Mouse (Mus musculus): Measurements from ENCODE around the gene Nf1. TPM values are rescaled to one million over a fixed set of nuclear protein-coding genes. Genes with fewer than 3 reads are reported as not detected.

Gene Nf1
- total RNA-seq, 2 experiments from 2014 or later: 18.2 to 23.5 TPM

- H3K27ac ChIP-seq: no peak within 1 kb of the TSS
- intact Hi-C loops (cut with DNase I): no loop called here
- no peak within 1 kb of the TSS for H3K4me3 ChIP-seq
- TF ChIP-seq CTCF (IDR thresholded peaks at IDR 0.05): no peak
- DNase-seq: no peak
These were observed 164.4 kb downstream of the Nf1 start, which contains the start of gene Omg for GRCm38 (mm10) chr11:79503845-79504244. Gene Omg (minus strand): TSS chr11:79504084.

- intact Hi-C loops (cut with DNase I): no loop called here
- no peak for TF ChIP-seq CTCF (IDR thresholded peaks at IDR 0.05)
- no peak overlapping the region for H3K27ac ChIP-seq
- H3K4me3 ChIP-seq: no peak overlapping the region
- DNase-seq: no peak
These were observed 165.0 kb downstream of the Nf1 start for GRCm38 (mm10) chr11:79504506-79504905.

GRCm38 (mm10) chr11:79511970-79512369, 172.5 kb downstream of the Nf1 start:
- no peak for DNase-seq
- TF ChIP-seq CTCF (IDR thresholded peaks at IDR 0.05): no peak
- no peak overlapping the region for H3K4me3 ChIP-seq
- intact Hi-C loops (cut with DNase I): no loop called here
- H3K27ac ChIP-seq: no peak overlapping the region

- DNase-seq: no peak
- intact Hi-C loops (cut with DNase I): no loop called here
- no peak for TF ChIP-seq CTCF (IDR thresholded peaks at IDR 0.05)
- Histone ChIP-seq H3K4me3 (no peak overlapping the region), H3K27ac (no peak overlapping the region)
These were observed 175.8 kb downstream of the Nf1 start for GRCm38 (mm10) chr11:79515331-79515730.

GRCm38 (mm10) chr11:79515798-79516197, 176.3 kb downstream of the Nf1 start:
- DNase-seq: no peak
- no peak for TF ChIP-seq CTCF (IDR thresholded peaks at IDR 0.05)
- intact Hi-C loops (cut with DNase I): no loop called here
- Histone ChIP-seq H3K27ac (no peak overlapping the region), H3K4me3 (no peak overlapping the region)

- no peak for DNase-seq
- Histone ChIP-seq H3K4me3 (no peak overlapping the region), H3K27ac (0 out of 2 replicates have a peak overlapping the region, but pooled peaks have one; percentile 21)
- TF ChIP-seq CTCF (IDR thresholded peaks at IDR 0.05): no peak
- intact Hi-C loops (cut with DNase I): no loop called here
These were observed 179.8 kb downstream of the Nf1 start for GRCm38 (mm10) chr11:79519299-79519698.

- no peak overlapping the region for H3K4me3 ChIP-seq
- no peak for DNase-seq
- TF ChIP-seq CTCF (IDR thresholded peaks at IDR 0.05): no peak
- no peak overlapping the region for H3K27ac ChIP-seq
- intact Hi-C loops (cut with DNase I): no loop called here
These were observed 180.4 kb downstream of the Nf1 start for GRCm38 (mm10) chr11:79519878-79520291.

- no peak for DNase-seq
- Histone ChIP-seq H3K27ac (no peak overlapping the region), H3K4me3 (no peak overlapping the region)
- TF ChIP-seq CTCF (IDR thresholded peaks at IDR 0.05): no peak
- intact Hi-C loops (cut with DNase I): no loop called here
These were observed 181.3 kb downstream of the Nf1 start for GRCm38 (mm10) chr11:79520772-79521171.

- intact Hi-C loops (cut with DNase I): no loop called here
- no peak for DNase-seq
- no peak for TF ChIP-seq CTCF (IDR thresholded peaks at IDR 0.05)
- Histone ChIP-seq H3K4me3 (no peak overlapping the region), H3K27ac (no peak overlapping the region)
These were observed 182.4 kb downstream of the Nf1 start for GRCm38 (mm10) chr11:79521930-79522329.

GRCm38 (mm10) chr11:79522944-79523343, 183.5 kb downstream of the Nf1 start:
- H3K4me3 ChIP-seq: no peak overlapping the region
- no peak for TF ChIP-seq CTCF (IDR thresholded peaks at IDR 0.05)
- intact Hi-C loops (cut with DNase I): no loop called here
- no peak overlapping the region for H3K27ac ChIP-seq
- DNase-seq: no peak

- no peak for TF ChIP-seq CTCF (IDR thresholded peaks at IDR 0.05)
- DNase-seq: no peak
- peak within 1 kb of the TSS; percentile 1; the same call in 1 of the 2 replicates for H3K27ac ChIP-seq
- intact Hi-C loops (cut with DNase I): no loop called here
- H3K4me3 ChIP-seq: peak within 1 kb of the TSS; percentile 7; the same call in 1 of the 2 replicates
These were observed 184.2 kb downstream of the Nf1 start, which contains the start of gene Evi2b for GRCm38 (mm10) chr11:79523560-79524309. Gene Evi2b (minus strand): TSS chr11:79523762.

GRCm38 (mm10) chr11:79524310-79524575, 184.8 kb downstream of the Nf1 start:
- intact Hi-C loops (cut with DNase I): no loop called here
- DNase-seq: no peak
- H3K4me3 ChIP-seq: no peak overlapping the region
- H3K27ac ChIP-seq: peak overlapping the region; percentile 1; the same call in 1 of the 2 replicates
- TF ChIP-seq CTCF (IDR thresholded peaks at IDR 0.05): no peak

- Histone ChIP-seq H3K27ac (peak overlapping the region; percentile 92), H3K4me3 (peak overlapping the region; percentile 61)
- TF ChIP-seq CTCF (IDR thresholded peaks at IDR 0.05): no peak
- DNase-seq: no peak
- intact Hi-C loops (cut with DNase I): loop anchor here (5.0 kb wide), 1 partner anchor 34 kb away; no protein-coding TSS in a partner anchor
These were observed 187.1 kb downstream of the Nf1 start for GRCm38 (mm10) chr11:79526549-79526948.
